Mouse (Mus musculus): Measurements from ENCODE around the gene Cyfip2. TPM values are rescaled to one million over a fixed set of nuclear protein-coding genes. Genes with fewer than 3 reads are reported as not detected.
"Not testable (repeated sequence)": the region's sequence is repeated elsewhere in the genome, so short reads cannot be mapped to it uniquely, and the experiment has no call there.

Gene Cyfip2
- total RNA-seq, 4 experiments from 2014 or later = 481 to 545 (median 513) TPM

- DNase-seq (ENCODE audit: low spot score in 2 of 2) = no peak
Observed at GRCm38 (mm10) chr11:46200664-46201063, 112.0 kb downstream of the Cyfip2 start.

- no peak for DNase-seq (ENCODE audit: low spot score in 2 of 2)
Observed at GRCm38 (mm10) chr11:46194175-46194574, 118.5 kb downstream of the Cyfip2 start.

DNA sequence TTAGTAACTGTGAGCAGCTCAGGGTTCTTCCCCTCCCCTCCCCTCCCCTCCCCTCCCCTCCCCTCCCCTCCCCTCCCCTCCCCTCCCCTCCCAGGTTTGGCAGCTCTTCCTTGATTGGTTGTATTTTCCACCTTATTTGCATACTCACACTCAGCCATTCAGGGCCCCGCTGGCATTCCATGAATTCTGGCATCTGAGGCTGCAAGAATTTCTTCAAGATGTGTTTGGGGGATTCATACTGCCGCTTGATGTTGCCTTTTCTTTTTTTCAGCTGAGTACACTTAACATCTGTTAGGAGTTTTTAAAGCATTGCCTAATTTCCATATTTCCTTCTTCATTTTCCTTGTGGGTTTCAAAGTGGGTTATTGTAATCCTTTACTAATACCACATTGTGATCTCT is 124.4 kb downstream of the Cyfip2 start:
- no peak for DNase-seq (ENCODE audit: low spot score in 2 of 2)

DNA sequence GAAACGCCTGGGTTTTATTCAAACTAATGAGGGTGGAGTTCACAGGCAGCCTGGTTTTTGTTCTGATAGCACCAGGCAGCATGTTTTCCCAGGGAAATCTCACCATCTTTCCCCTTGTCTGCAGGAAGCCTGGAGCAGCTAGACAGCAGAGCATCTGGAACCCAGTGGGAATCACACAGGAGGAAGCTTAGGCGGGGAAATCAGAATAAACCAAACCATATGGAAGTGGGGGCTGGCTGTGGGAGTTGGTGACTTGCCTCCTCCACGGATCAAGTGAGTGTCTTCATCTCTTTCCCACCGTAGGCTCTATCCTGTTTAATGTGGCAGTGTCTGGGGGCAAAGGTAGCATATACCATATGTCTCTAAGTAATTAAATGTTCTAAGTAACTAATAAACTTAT is 127.2 kb downstream of the Cyfip2 start:
- DNase-seq (ENCODE audit: low spot score in 2 of 2) = no peak

- DNase-seq (ENCODE audit: low spot score in 2 of 2) = no peak
Observed at GRCm38 (mm10) chr11:46184946-46185345, 127.7 kb downstream of the Cyfip2 start.

DNA sequence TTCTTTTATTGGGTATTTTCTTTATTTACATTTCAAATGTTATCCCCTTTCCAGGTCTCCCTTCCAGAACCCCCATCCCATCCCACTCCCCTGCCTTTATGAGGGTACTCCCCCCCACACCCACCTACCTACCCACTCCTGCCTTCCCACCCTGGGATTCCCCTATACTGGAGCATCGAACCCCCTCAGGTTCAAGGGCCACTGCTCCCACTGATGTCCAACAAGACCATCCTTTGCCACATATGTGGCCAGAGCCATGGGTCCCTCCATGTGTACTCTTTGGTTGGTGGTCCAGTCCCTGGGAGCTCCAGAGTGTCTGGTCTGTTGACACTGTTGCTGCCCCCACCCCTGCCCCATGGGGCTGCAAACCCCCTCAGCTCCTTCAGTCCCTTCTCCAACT is 130.6 kb downstream of the Cyfip2 start:
- not testable (repeated sequence) for DNase-seq (ENCODE audit: low spot score in 2 of 2)

GRCm38 (mm10) chr11:46177246-46178043 is 135.2 kb downstream of the Cyfip2 start:
- DNase-seq (ENCODE audit: low spot score in 2 of 2) = no peak

DNA sequence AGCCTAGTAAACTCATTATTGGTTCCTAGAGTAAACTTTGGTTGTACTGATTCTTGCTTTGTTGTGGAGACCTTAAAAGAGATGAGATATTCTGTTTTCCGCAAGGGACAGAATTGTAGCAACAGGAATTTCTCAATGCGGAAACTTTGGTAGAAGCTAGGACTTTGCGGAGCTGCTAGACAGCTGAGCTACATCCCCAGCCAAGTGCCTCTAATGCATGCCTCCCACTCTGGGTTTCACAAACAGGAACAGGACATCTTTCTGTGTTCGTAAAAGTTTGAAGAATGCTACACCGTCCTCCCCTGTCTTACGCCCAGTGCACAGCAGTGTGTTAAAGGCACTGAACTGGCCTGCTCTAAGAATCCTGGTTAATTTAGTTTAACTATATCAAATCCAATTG is 136.5 kb downstream of the Cyfip2 start:
- no peak for DNase-seq (ENCODE audit: low spot score in 2 of 2)

DNA sequence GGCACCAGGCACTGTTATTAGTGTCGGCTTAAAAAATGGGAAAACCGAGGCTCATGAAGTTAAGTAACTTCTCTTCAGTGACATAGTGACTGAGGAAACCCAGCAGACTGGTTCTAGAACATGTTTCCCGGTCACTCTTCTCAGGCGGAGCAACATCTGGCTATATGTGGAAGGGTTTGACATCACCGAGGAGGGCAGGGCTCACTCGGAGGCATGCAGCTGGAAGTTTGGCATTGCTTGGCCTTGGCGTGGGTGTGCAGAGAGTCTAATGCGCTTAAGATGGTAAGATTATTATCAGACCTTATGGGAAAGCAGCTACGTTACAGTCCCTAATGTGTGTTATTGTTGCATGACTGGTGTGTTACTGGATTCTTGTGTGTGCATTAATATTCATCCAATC is 140.5 kb downstream of the Cyfip2 start:
- no peak for DNase-seq (ENCODE audit: low spot score in 2 of 2)

DNA sequence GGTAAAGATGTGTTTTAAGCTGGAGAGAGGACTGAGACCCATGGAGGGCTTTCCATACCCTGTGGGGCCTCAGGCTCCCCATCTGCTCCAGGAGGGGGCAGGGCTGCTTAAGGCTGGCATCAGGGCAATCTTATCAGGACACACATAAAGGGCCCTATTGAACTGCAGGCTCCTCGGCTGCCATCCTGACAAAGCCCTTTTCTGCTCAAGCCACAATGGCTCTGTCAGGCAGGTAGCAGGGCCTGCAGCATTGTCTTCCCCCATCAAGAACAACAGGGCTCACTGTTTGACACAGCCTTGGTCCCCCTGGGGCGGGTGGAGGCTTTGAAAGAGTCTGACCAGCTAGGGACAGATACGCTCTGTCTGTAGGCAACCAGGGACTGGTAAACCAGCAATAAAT is 142.8 kb downstream of the Cyfip2 start:
- peak; percentile 28 to 59 for DNase-seq (ENCODE audit: low spot score in 2 of 2)

GRCm38 (mm10) chr11:46168506-46168905 is 144.2 kb downstream of the Cyfip2 start:
- DNase-seq (ENCODE audit: low spot score in 2 of 2) = no peak

DNA sequence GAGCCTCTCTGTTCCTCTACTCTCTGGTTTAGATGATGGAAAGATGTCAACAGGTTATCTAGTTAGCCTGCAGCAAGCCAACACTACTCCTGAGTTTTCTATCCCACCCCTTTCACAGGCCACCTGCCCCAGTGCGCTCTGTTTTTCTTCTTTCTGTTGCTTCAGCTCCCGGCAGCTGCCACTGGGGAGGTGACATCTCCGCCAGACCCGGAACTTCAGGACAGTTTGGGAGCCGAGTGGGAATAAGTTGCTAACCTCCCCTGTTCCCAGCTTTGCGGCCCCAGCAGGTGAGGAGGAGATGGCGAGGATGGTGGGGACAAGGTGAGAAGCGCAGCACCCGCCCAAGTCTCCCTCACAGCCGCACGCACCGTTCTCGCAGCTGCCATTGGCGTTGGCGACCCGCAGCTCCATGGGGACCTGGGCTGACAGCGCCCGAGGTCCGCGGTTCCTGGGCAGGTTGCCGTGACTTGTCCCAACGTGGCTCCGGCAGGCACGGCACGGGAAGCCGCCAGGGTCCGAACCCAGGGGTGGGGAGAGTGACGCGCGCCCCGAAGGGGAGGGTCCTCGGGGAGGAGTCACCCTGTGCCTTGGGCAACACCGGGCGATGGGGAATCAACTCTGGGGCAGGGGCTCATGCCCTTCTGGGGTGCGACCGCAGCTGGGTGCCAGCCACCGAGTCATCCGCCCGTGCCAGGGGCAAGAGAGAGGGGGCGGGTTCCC is 146.6 kb downstream of the Cyfip2 start, which contains the start of gene Nipal4:
Gene Nipal4 (minus strand): TSS at position 643 of the 720 bp plus-strand sequence.
- no peak for DNase-seq (ENCODE audit: low spot score in 2 of 2)

DNA sequence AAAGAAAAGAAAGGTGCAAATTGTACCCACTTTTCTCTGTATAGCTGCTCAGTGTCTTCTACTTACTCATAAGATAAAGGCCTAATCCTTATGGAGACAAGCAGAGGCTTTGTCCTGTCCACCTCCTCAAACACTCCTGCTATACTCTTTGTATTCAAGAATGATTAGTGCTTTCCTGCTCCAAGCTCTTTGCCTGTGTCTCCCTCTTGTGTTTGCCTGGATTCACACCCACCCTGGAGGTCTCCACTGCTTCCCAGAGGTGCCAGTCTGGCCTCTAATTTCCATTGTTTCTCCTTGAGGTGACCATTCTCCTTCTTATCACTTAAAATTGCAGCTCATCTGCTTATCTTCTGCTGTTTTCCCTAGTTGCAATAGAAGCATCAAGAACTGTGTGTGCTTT is 155.2 kb downstream of the Cyfip2 start:
- DNase-seq (ENCODE audit: low spot score in 2 of 2) = no peak

DNA sequence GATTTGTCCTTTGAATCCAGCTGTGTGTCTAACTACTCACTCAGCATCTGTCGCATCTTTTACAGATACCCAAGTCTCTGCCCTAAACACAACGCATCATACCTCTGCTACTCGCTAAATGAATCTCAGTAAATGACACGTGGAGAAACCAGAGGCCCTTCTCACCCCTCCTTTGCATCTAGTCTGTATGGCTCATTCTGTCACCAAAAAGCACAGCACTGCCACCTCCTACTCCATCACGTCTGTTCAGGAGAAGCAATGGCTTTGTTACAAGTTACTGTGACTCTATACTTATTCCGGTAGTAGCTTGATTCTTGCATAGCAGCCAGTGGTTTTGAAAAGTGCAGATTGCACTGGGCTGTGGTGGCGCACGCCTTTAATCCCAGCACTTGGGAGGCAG is 155.7 kb downstream of the Cyfip2 start:
- no peak for DNase-seq (ENCODE audit: low spot score in 2 of 2)

DNA sequence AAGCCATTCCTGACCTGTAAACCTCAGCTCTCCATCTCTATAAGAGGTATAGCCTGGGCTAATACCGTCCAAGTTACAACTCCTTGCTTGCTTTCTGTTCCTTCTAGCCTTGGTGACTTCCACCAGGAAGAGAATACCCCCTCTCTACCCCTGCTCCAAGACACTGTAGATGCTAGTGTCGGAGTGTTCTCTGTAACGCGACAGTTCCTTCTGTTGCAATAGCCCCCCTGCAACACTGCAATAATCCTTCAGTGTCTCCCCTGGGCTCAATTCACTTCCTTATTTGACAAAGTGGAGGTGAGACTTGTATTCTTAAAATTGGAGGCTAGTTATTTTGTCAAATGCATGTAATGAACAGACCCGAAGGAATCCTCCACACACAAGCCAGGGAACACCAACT is 166.0 kb downstream of the Cyfip2 start:
- DNase-seq (ENCODE audit: low spot score in 2 of 2) = no peak

DNA sequence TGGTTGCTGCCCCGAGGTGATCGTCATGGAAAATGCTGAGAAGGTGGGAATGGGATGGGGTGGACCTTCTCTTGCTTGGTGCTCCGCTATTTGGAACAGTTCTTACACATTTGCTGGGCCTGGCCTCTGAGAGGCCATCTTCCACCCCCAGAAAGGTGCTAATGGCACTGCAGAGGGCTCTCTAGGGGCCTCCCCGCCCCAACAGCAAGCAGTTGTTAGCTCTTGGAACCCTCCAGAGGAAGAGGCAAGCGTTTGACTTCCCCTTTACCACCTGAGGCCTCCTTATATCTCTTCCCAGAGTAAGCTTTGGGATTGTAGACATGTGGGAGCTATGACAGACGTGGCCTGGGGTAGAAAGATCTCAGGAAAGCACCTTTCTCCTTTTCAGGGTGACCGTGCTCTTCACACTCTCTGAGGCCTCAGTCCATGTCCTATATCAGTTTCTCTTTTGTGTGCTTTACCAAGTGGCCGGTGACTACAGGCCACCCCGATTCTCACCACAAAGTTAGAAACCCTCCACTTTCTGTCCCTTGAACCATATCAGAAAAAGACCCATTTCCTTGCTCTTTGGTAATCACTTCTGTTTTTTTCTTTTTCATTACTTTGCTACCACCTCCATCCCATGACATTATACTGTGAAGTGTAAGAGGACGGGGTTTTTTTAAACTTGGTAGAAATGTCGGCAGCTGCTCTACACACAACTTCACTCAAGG is 167.3 kb downstream of the Cyfip2 start:
- DNase-seq (ENCODE audit: low spot score in 2 of 2) = no peak

Small RNA genes lying within 50 kb of the gene (microRNA-seq; reads per million reads assigned to microRNA genes)
- gene Mir7239 = 0 to 0.25 reads per million in 2 experiments

Other genes starting within 250 kb of the Cyfip2 start
- gene Nipal4, start 146.4 kb downstream of the Cyfip2 start, total RNA-seq (2022) = 1 to 10 TPM; 2.1 to 2.6 (median 2.2) TPM
- gene Fndc9, start 77.3 kb downstream of the Cyfip2 start, total RNA-seq (2022) = 1 to 10 TPM in 3 of 4 experiments, under 1 TPM in 1; 0.73 to 1.3 (median 1.2) TPM
- gene Itk, start 76.7 kb upstream of the Cyfip2 start, total RNA-seq (2022) = under 1 TPM; 0.17 to 0.82 (median 0.57) TPM
- not detected for gene Fam71b, start 83.7 kb upstream of the Cyfip2 start, total RNA-seq (2022)
- 10 to 100 TPM; 25.9 to 38.5 (median 35.6) TPM for gene Med7, start 124.1 kb upstream of the Cyfip2 start, total RNA-seq (2022)
- gene Havcr2, start 142.1 kb upstream of the Cyfip2 start, total RNA-seq (2022) = 10 to 100 TPM in 2 of 4 experiments, 1 to 10 TPM in 2; 2.3 to 17.9 (median 9.6) TPM
- not detected for gene Gm12169, start 211.4 kb upstream of the Cyfip2 start, total RNA-seq (2022)